9 mouse cellular contexts compared by ENCODE assay signal in genomic region chr13:49479399-49479798, GRCm38 (mm10). TPM values are rescaled to one million over a fixed set of nuclear protein-coding genes. Genes with fewer than 3 reads are reported as not detected.
DNase-seq lines count a peak whose midpoint lies in the region; ATAC-seq and TF ChIP-seq lines count a peak whose summit lies in the region.
"Had no signal": no experiment of that assay in that cellular context is flagged by ENCODE, and none has a peak within 500 bp of the region (broad histone marks: within the 10 kb centered on the region; RNA-seq: fewer than 3 reads in every experiment).

No protein-coding gene starts in this region.

- DNase-seq in heart, adult 2 months = peak; percentile 45 to 47
- no peak for DNase-seq in heart, postnatal 0 days (ENCODE audit: low spot score)
- DNase-seq in thymus, postnatal 14 days = no peak
- DNase-seq in cerebellum, postnatal 36 days = no peak
- no peak for DNase-seq in hindbrain, embryonic 14.5 days (ENCODE audit: low spot score)

- WGBS in heart, adult 2 months = 40% methylated on average over 4 of the region's 4 CpGs
- WGBS in heart, embryonic 12.5 days = 83% methylated on average over 4 of the region's 4 CpGs
- WGBS in embryonic facial prominence, embryonic 15.5 days = 63% methylated on average over 4 of the region's 4 CpGs
- WGBS in heart, postnatal 0 days = 67% methylated on average over 4 of the region's 4 CpGs
- WGBS in hindbrain, embryonic 14.5 days = 81% methylated on average over 4 of the region's 4 CpGs

- peaks cover 12% of the 10 kb centered on the region for H3K4me1 ChIP-seq in heart, adult 2 months (ENCODE audit: control insufficient read depth, insufficient read depth, low read length)
- H3K4me1 ChIP-seq in heart, embryonic 12.5 days (replicated peaks) = peaks cover 8% of the 10 kb centered on the region
- peaks cover 15% of the 10 kb centered on the region for H3K4me1 ChIP-seq in embryonic facial prominence, embryonic 15.5 days
- H3K4me1 ChIP-seq in heart, postnatal 0 days (ENCODE audit: control insufficient read depth, insufficient read depth) = peaks cover 4% of the 10 kb centered on the region
- H3K4me1 ChIP-seq in hindbrain, embryonic 14.5 days (replicated peaks; ENCODE audit: control insufficient read depth, insufficient read depth, low read length) = no peaks in the 10 kb centered on the region

- intact Hi-C loops in heart, adult 2 months (cut with DNase I) = no loop called here

- no peak for TF ChIP-seq CTCF in heart, adult 2 months (IDR thresholded peaks at IDR 0.05)
- TF ChIP-seq CTCF in heart, postnatal 0 days (IDR thresholded peaks at IDR 0.05; ENCODE audit: low read depth) = no peak

- no peaks in the 10 kb centered on the region for H3K27me3 ChIP-seq in heart, adult 2 months (ENCODE audit: control insufficient read depth, insufficient read depth, low read length)
- H3K27me3 ChIP-seq in heart, embryonic 12.5 days (replicated peaks) = no peaks in the 10 kb centered on the region
- no peaks in the 10 kb centered on the region for H3K27me3 ChIP-seq in embryonic facial prominence, embryonic 15.5 days
- H3K27me3 ChIP-seq in heart, postnatal 0 days (ENCODE audit: control insufficient read depth, insufficient read depth, low read length) = no peaks in the 10 kb centered on the region
- H3K27me3 ChIP-seq in myocyte (ENCODE audit: control insufficient read depth, insufficient read depth, insufficient read length) = no peaks in the 10 kb centered on the region
- no peaks in the 10 kb centered on the region for H3K27me3 ChIP-seq in hindbrain, embryonic 14.5 days (ENCODE audit: control insufficient read depth, insufficient read depth, low read length)

- no peak overlapping the region for H3ac ChIP-seq in myocyte (ENCODE audit: control insufficient read depth, insufficient read length)

- H3K9me3 ChIP-seq in heart, embryonic 12.5 days (replicated peaks) = no peaks in the 10 kb centered on the region
- H3K9me3 ChIP-seq in embryonic facial prominence, embryonic 15.5 days (replicated peaks) = no peaks in the 10 kb centered on the region
- H3K9me3 ChIP-seq in heart, postnatal 0 days (replicated peaks; ENCODE audit: control insufficient read depth, low read length) = no peaks in the 10 kb centered on the region
- H3K9me3 ChIP-seq in hindbrain, embryonic 14.5 days (ENCODE audit: control insufficient read depth, low read length) = no peaks in the 10 kb centered on the region

- no peak overlapping the region for H3K4me3 ChIP-seq in heart, adult 2 months
- H3K4me3 ChIP-seq in heart, embryonic 12.5 days = no peak overlapping the region
- H3K4me3 ChIP-seq in embryonic facial prominence, embryonic 15.5 days (replicated peaks) = no peak overlapping the region
- no peak overlapping the region for H3K4me3 ChIP-seq in heart, postnatal 0 days (ENCODE audit: low read depth, low read length)
- no peak overlapping the region for H3K4me3 ChIP-seq in myocyte
- no peak overlapping the region for H3K4me3 ChIP-seq in hindbrain, embryonic 14.5 days (replicated peaks; ENCODE audit: low read length)

- no peak overlapping the region for H3K9ac ChIP-seq in heart, adult 2 months (ENCODE audit: low read depth, low read length)
- H3K9ac ChIP-seq in heart, embryonic 12.5 days = no peak overlapping the region
- no peak overlapping the region for H3K9ac ChIP-seq in embryonic facial prominence, embryonic 15.5 days
- H3K9ac ChIP-seq in heart, postnatal 0 days (replicated peaks; ENCODE audit: low read depth, low read length) = no peak overlapping the region
- no peak overlapping the region for H3K9ac ChIP-seq in hindbrain, embryonic 14.5 days

- peak; percentile 92 for TF ChIP-seq EP300 in heart, adult 2 months (IDR thresholded peaks at IDR 0.05; ENCODE audit: insufficient read depth, low read depth, low read length)
- no peak for TF ChIP-seq EP300 in heart, postnatal 0 days (IDR thresholded peaks at IDR 0.05; ENCODE audit: low read depth)

- ATAC-seq in heart, embryonic 12.5 days (ENCODE audit: insufficient number of reproducible peaks, low FRiP score) = no peak
- ATAC-seq in embryonic facial prominence, embryonic 15.5 days (ENCODE audit: insufficient number of reproducible peaks, low FRiP score, low TSS enrichment, low read depth) = no peak
- no peak for ATAC-seq in heart, postnatal 0 days (ENCODE audit: insufficient read depth, low read depth)
- no peak for ATAC-seq in hindbrain, embryonic 14.5 days (ENCODE audit: low FRiP score)
- ATAC-seq: CD4-positive, CD25-positive, alpha-beta regulatory T cell, adult 4 months had no signal

- no peaks in the 10 kb centered on the region for H3K79me2 ChIP-seq in heart, adult 2 months (replicated peaks; ENCODE audit: control insufficient read depth, insufficient read depth, low read length)
- no peaks in the 10 kb centered on the region for H3K79me2 ChIP-seq in myocyte (ENCODE audit: control insufficient read depth, insufficient read depth)

- H3K27ac ChIP-seq in heart, adult 2 months = peak overlapping the region; percentile 93
- H3K27ac ChIP-seq in heart, embryonic 12.5 days (ENCODE audit: poor library complexity, severe bottlenecking) = no peak overlapping the region
- peak overlapping the region; percentile 86 for H3K27ac ChIP-seq in embryonic facial prominence, embryonic 15.5 days (replicated peaks)
- peak overlapping the region; percentile 57 for H3K27ac ChIP-seq in heart, postnatal 0 days (ENCODE audit: low read depth)
- H3K27ac ChIP-seq in hindbrain, embryonic 14.5 days = no peak overlapping the region

- H3K4me2 ChIP-seq in heart, embryonic 12.5 days = no peak overlapping the region
- H3K4me2 ChIP-seq in embryonic facial prominence, embryonic 15.5 days (replicated peaks) = no peak overlapping the region
- H3K4me2 ChIP-seq in heart, postnatal 0 days (ENCODE audit: low read depth, low read length) = no peak overlapping the region
- no peak overlapping the region for H3K4me2 ChIP-seq in myocyte (ENCODE audit: low read depth)
- no peak overlapping the region for H3K4me2 ChIP-seq in hindbrain, embryonic 14.5 days (replicated peaks)

- H3K36me3 ChIP-seq in heart, adult 2 months (ENCODE audit: control insufficient read depth, insufficient read depth, low read length) = peaks cover 8% of the 10 kb centered on the region
- H3K36me3 ChIP-seq in heart, embryonic 12.5 days = no peaks in the 10 kb centered on the region
- no peaks in the 10 kb centered on the region for H3K36me3 ChIP-seq in embryonic facial prominence, embryonic 15.5 days
- no peaks in the 10 kb centered on the region for H3K36me3 ChIP-seq in heart, postnatal 0 days (replicated peaks; ENCODE audit: control insufficient read depth, insufficient read depth, low read length)
- no peaks in the 10 kb centered on the region for H3K36me3 ChIP-seq in myocyte (ENCODE audit: control insufficient read depth, insufficient read depth)
- no peaks in the 10 kb centered on the region for H3K36me3 ChIP-seq in hindbrain, embryonic 14.5 days (replicated peaks; ENCODE audit: control insufficient read depth, insufficient read depth)

- no peak for TF ChIP-seq POLR2A in heart, adult 2 months (IDR thresholded peaks at IDR 0.05; ENCODE audit: insufficient read depth, low read depth, low read length)
- no peak for TF ChIP-seq POLR2A in myocyte (IDR thresholded peaks at IDR 0.05; ENCODE audit: insufficient read length, low read depth)

TF ChIP-seq in myocyte, 11 proteins besides CTCF, POLR2A, EP300 and RAD21 (continues in another document):
- TF ChIP-seq REST (IDR thresholded peaks at IDR 0.05; ENCODE audit: insufficient read depth, insufficient read length) (no peak), TCF3 (IDR thresholded peaks at IDR 0.05; ENCODE audit: insufficient read length, low read depth) (no peak), TCF12 (IDR thresholded peaks at IDR 0.05; ENCODE audit: insufficient read depth, poor library complexity, severe bottlenecking) (no peak), POLR2AphosphoS2 (IDR thresholded peaks at IDR 0.05; ENCODE audit: insufficient read length, low read depth) (no peak), MYOG (IDR thresholded peaks at IDR 0.05; ENCODE audit: control insufficient read depth in 1 of 3, insufficient read depth in 1 of 3, insufficient read length in 2 of 3, low read depth in 2 of 3) (no peak), USF1 (IDR thresholded peaks at IDR 0.05; ENCODE audit: low read depth) (no peak), SRF (IDR thresholded peaks at IDR 0.05; ENCODE audit: control insufficient read depth, insufficient read length, low read depth) (no peak)

RNA-seq across cellular contexts. Expression of gene Tes3-ps, which starts 13.7 kb away (rescaled TPM):
- 1 to 10 TPM in 1 of 2 experiments, under 1 TPM in 1; 0.99 to 1.4 TPM for total RNA-seq in heart, adult 2 months (2021)
- 0.08 and 0.09 TPM in 2 replicates for polyA plus RNA-seq in heart, adult 2 months (2012; rRNA removed)
- polyA plus RNA-seq in heart, embryonic 12.5 days (2016; fragmentation: Nextera tagmentation; extraction: Ambion mirVana) = 0.88 and 0.92 TPM in 2 replicates
- 0.79 and 1.7 TPM in 2 replicates for polyA plus RNA-seq in embryonic facial prominence, embryonic 15.5 days (2015; fragmentation: Nextera tagmentation; extraction: Ambion mirVana)
- 0.04 and 0.27 TPM in 2 replicates for total RNA-seq in heart, postnatal 0 days (2014; rRNA removed; ENCODE audit: low replicate concordance)
- polyA plus RNA-seq in heart, postnatal 0 days (2015; fragmentation: Nextera tagmentation; extraction: Ambion mirVana) = 0.70 and 0.72 TPM in 2 replicates
- polyA plus RNA-seq in myocyte (2012; fragmentation: generic; extraction: Trizol) = 0.61 TPM
- 0.50 and 0.96 TPM in 2 replicates for polyA plus RNA-seq in hindbrain, embryonic 14.5 days (2014; fragmentation: Nextera tagmentation; extraction: Ambion mirVana)

RNA-seq across cellular contexts. Expression of gene Ecm2, which starts 25.2 kb away (rescaled TPM):
- 10 to 100 TPM; 13.4 to 15.4 TPM for total RNA-seq in heart, adult 2 months (2021)
- polyA plus RNA-seq in heart, adult 2 months (2012; rRNA removed) = 8.2 and 14.8 TPM in 2 replicates
- polyA plus RNA-seq in heart, embryonic 12.5 days (2016; fragmentation: Nextera tagmentation; extraction: Ambion mirVana) = 2.0 and 2.4 TPM in 2 replicates
- 2.2 and 2.3 TPM in 2 replicates for polyA plus RNA-seq in embryonic facial prominence, embryonic 15.5 days (2015; fragmentation: Nextera tagmentation; extraction: Ambion mirVana)
- 5.3 and 6.6 TPM in 2 replicates for total RNA-seq in heart, postnatal 0 days (2014; rRNA removed; ENCODE audit: low replicate concordance)
- 5.7 and 6.4 TPM in 2 replicates for polyA plus RNA-seq in heart, postnatal 0 days (2015; fragmentation: Nextera tagmentation; extraction: Ambion mirVana)
- polyA plus RNA-seq in myocyte (2012; fragmentation: generic; extraction: Trizol) = 0.08 TPM
- 1.7 and 2.2 TPM in 2 replicates for polyA plus RNA-seq in hindbrain, embryonic 14.5 days (2014; fragmentation: Nextera tagmentation; extraction: Ambion mirVana)

RNA-seq across cellular contexts. Expression of gene Ippk, which starts 58.4 kb away (rescaled TPM):
- total RNA-seq in heart, adult 2 months (2021) = 1 to 10 TPM; 6.7 to 7.3 TPM
- polyA plus RNA-seq in heart, adult 2 months (2012; rRNA removed) = 4.3 and 6.9 TPM in 2 replicates
- 13.1 and 14.0 TPM in 2 replicates for polyA plus RNA-seq in heart, embryonic 12.5 days (2016; fragmentation: Nextera tagmentation; extraction: Ambion mirVana)
- 12.7 and 13.4 TPM in 2 replicates for polyA plus RNA-seq in embryonic facial prominence, embryonic 15.5 days (2015; fragmentation: Nextera tagmentation; extraction: Ambion mirVana)
- total RNA-seq in heart, postnatal 0 days (2014; rRNA removed; ENCODE audit: low replicate concordance) = 8.0 and 22.3 TPM in 2 replicates
- 8.2 and 9.3 TPM in 2 replicates for polyA plus RNA-seq in heart, postnatal 0 days (2015; fragmentation: Nextera tagmentation; extraction: Ambion mirVana)
- 4.5 TPM for polyA plus RNA-seq in myocyte (2012; fragmentation: generic; extraction: Trizol)
- 13.4 and 13.7 TPM in 2 replicates for polyA plus RNA-seq in hindbrain, embryonic 14.5 days (2014; fragmentation: Nextera tagmentation; extraction: Ambion mirVana)

Comparison
In these comparisons a context has a peak if more than half of its experiments do, and no peak if none do; other contexts are left out.
1. DNase-seq: peak in heart, adult 2 months (2 of 2); none in heart, postnatal 0 days (single experiment), thymus, postnatal 14 days (single experiment), cerebellum, postnatal 36 days (0 of 2) and hindbrain, embryonic 14.5 days (single experiment).
2. H3K27ac ChIP-seq: peak in heart, adult 2 months (single experiment), embryonic facial prominence, embryonic 15.5 days (single experiment) and heart, postnatal 0 days (single experiment); none in heart, embryonic 12.5 days (single experiment) and hindbrain, embryonic 14.5 days (single experiment).